Mouse (Mus musculus): ENCODE results near the gene March8. TPM values are rescaled to one million over a fixed set of nuclear protein-coding genes. Genes with fewer than 3 reads are reported as not detected.
A peak's percentile ranks its signal among the peaks of the same experiment; 100 is the strongest.

The March8 gene
- 25.2 and 31.9 TPM in 2 replicates for polyA plus RNA-seq (2014; fragmentation: Nextera tagmentation; extraction: Ambion mirVana)

DNA sequence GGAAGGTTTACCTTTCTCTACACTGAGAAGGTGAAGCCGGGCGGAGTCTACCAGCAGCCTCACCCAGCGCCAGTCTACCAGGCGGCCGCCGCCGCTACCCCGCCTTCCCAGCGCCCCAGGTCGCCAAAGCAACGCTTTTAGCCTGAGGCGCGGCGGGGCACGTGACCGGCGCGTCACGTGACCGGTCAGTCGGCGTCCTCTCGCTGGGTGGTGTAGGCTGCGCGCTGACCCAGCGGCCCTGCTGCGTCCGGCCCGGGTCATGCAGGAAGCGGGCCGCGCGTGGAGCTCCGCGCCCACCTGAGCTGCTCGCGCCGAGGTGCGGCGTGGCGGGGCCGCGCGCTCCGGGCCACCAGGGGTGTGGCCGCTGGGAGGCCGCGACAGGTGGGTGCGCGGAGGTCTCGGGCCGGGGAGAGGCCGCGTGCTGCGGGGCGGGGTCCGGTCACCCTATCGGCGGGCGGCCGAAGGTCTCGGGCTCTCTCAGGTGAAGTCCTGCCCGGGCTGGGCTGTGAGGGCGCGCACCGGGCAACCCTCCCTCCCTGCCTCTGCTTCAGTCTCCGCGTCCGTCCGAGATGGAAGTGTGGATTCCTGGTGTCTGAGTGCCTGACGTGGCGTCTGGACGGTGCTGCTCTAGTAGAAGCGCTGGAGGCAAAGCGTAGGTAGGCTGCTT, at the start of gene March8:
Gene March8 (plus strand): TSS at position 190 of the 667 bp plus-strand sequence.
- ATAC-seq (replicated peaks; ENCODE audit: insufficient number of reproducible peaks, low FRiP score, low TSS enrichment) = peak; percentile 99
- H3K9me3 ChIP-seq (replicated peaks; ENCODE audit: control insufficient read depth, low read length) = no peaks in the 10 kb centered on the region
- WGBS (ENCODE audit: insufficient replicate concordance) = 1% methylated on average over 54 of the region's 75 CpGs
- peak within 1 kb of the TSS; percentile 97 for H3K4me3 ChIP-seq (ENCODE audit: low read depth, low read length)
- H3K27ac ChIP-seq (ENCODE audit: low read depth, low read length) = 0 out of 2 replicates have a peak within 1 kb of the TSS, but pooled peaks have one; percentile 50
- H3K4me2 ChIP-seq = peak within 1 kb of the TSS; percentile 66
- H3K27me3 ChIP-seq (ENCODE audit: control insufficient read depth, insufficient read depth, low read length) = no peaks in the 10 kb centered on the region
- no peaks in the 10 kb centered on the region for H3K36me3 ChIP-seq (ENCODE audit: control insufficient read depth, insufficient read depth, low read length)
- no peaks in the 10 kb centered on the region for H3K4me1 ChIP-seq (ENCODE audit: control insufficient read depth, insufficient read depth, low read length)
- peak within 1 kb of the TSS; percentile 86 for H3K9ac ChIP-seq (ENCODE audit: low read depth, low read length)

DNA sequence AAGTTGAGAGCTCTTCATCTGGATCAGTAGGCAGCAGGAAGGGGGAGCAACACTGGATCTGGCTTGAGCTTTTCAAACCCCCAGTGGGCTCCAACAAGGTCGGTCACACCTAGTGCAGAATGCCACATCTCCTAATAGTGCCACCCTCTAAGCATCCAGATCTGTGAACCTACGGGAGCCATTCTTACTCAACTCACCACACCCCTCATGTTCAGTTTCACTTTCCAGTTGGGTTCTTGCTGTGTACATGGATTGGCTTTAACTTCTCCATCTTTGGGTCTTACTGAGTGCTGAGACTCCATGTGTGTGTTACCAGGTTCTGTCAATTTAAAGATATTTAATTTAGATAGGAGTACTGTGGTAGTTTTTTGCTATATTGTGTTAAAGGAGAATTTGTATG, 26.4 kb upstream of the March8 start:
- no peak overlapping the region for H3K9ac ChIP-seq (ENCODE audit: low read depth, low read length)
- WGBS (ENCODE audit: insufficient replicate concordance) = 91% methylated on average over 2 of the region's 2 CpGs

DNA sequence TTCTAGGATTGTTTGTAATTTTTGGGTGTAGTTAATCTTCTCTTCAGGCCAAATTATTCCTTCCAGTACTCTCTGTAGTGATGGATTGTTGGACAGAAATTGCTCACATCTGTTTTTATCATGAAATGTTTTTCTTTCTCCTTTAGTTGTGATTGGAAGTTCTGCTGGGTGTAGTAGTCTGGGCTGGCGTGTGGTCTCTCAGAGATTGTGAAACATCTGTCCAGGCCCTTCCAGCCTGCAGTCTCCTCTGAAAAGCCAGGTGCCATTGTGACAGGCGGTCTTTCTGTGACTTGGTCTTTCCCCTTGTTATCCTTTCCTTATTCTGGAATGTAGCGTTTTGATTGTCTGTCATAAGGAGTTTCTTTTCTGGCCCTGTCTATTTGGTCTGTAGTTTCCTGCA, 18.6 kb upstream of the March8 start:
- H3K4me3 ChIP-seq (ENCODE audit: low read depth, low read length) = no peak overlapping the region

More for the DNA sequence above, 26.4 kb upstream of the March8 start:
- no peak overlapping the region for H3K4me3 ChIP-seq (ENCODE audit: low read depth, low read length)
- no peak overlapping the region for H3K27ac ChIP-seq (ENCODE audit: low read depth, low read length)
- H3K27me3 ChIP-seq (ENCODE audit: control insufficient read depth, insufficient read depth, low read length) = no peaks in the 10 kb centered on the region
- no peaks in the 10 kb centered on the region for H3K4me1 ChIP-seq (ENCODE audit: control insufficient read depth, insufficient read depth, low read length)
- H3K9me3 ChIP-seq (replicated peaks; ENCODE audit: control insufficient read depth, low read length) = no peaks in the 10 kb centered on the region
- ATAC-seq (replicated peaks; ENCODE audit: insufficient number of reproducible peaks, low FRiP score, low TSS enrichment) = no peak
- H3K36me3 ChIP-seq (ENCODE audit: control insufficient read depth, insufficient read depth, low read length) = no peaks in the 10 kb centered on the region
- no peak overlapping the region for H3K4me2 ChIP-seq

DNA sequence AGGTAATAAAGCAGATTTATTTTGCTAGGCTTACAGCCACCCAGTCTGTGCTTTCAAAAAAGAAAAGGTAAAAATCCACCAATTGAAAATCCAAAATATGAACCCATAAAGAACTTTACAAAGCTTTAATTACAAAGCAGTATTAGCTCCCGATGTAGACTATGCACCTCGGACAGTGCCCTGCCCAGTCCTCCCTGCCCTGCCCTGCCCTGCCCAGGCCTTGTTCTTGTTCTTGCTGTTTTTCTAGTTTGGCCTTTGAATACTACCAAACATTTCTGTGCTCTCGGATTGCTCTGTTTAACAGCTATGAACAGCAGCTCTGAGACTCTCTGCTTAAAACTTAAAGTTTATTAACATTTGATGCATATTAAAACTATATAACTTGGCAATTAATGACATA, 11.2 kb upstream of the March8 start:
- 82% methylated on average over 3 of the region's 3 CpGs for WGBS (ENCODE audit: insufficient replicate concordance)
- Histone ChIP-seq H3K9ac (ENCODE audit: low read depth, low read length) (no peak overlapping the region), H3K9me3 (replicated peaks; ENCODE audit: control insufficient read depth, low read length) (no peaks in the 10 kb centered on the region), H3K27me3 (ENCODE audit: control insufficient read depth, insufficient read depth, low read length) (no peaks in the 10 kb centered on the region), H3K4me2 (no peak overlapping the region), H3K36me3 (ENCODE audit: control insufficient read depth, insufficient read depth, low read length) (no peaks in the 10 kb centered on the region), H3K4me3 (ENCODE audit: low read depth, low read length) (no peak overlapping the region), H3K4me1 (ENCODE audit: control insufficient read depth, insufficient read depth, low read length) (no peaks in the 10 kb centered on the region), H3K27ac (ENCODE audit: low read depth, low read length) (no peak overlapping the region)
- no peak for ATAC-seq (replicated peaks; ENCODE audit: insufficient number of reproducible peaks, low FRiP score, low TSS enrichment)

More for the DNA sequence above, 18.6 kb upstream of the March8 start:
- no peaks in the 10 kb centered on the region for H3K4me1 ChIP-seq (ENCODE audit: control insufficient read depth, insufficient read depth, low read length)
- H3K9ac ChIP-seq (ENCODE audit: low read depth, low read length) = no peak overlapping the region
- H3K36me3 ChIP-seq (ENCODE audit: control insufficient read depth, insufficient read depth, low read length) = no peaks in the 10 kb centered on the region
- no peak for ATAC-seq (replicated peaks; ENCODE audit: insufficient number of reproducible peaks, low FRiP score, low TSS enrichment)
- WGBS (ENCODE audit: insufficient replicate concordance) = 56% methylated on average over 3 of the region's 3 CpGs
- H3K9me3 ChIP-seq (replicated peaks; ENCODE audit: control insufficient read depth, low read length) = no peaks in the 10 kb centered on the region
- no peak overlapping the region for H3K4me2 ChIP-seq
- no peak overlapping the region for H3K27ac ChIP-seq (ENCODE audit: low read depth, low read length)
- no peaks in the 10 kb centered on the region for H3K27me3 ChIP-seq (ENCODE audit: control insufficient read depth, insufficient read depth, low read length)

DNA sequence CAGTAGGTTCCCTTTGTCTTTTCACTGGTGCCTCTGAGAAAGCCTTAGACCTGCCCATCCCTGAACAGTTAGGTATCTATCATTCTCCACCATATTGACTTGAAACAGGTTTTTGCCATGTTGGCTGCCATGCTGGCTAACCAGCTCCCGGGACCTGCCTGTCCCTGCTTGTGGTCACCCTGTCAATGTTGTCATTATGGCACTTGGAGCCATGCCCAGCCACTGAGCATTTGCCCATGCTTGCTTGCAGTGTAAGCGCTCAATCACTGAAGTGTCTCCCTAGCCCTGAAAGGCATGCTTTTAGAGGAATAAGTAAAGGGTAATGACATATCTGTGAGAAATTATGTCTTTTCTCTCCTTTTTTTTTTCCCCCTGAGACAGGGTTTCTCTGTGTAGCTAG, 6.4 kb upstream of the March8 start:
- no peak overlapping the region for H3K9ac ChIP-seq (ENCODE audit: low read depth, low read length)
- WGBS (ENCODE audit: insufficient replicate concordance) = 89% methylated on average over 2 of the region's 2 CpGs
- H3K4me3 ChIP-seq (ENCODE audit: low read depth, low read length) = no peak overlapping the region
- no peaks in the 10 kb centered on the region for H3K4me1 ChIP-seq (ENCODE audit: control insufficient read depth, insufficient read depth, low read length)
- H3K36me3 ChIP-seq (ENCODE audit: control insufficient read depth, insufficient read depth, low read length) = no peaks in the 10 kb centered on the region
- H3K9me3 ChIP-seq (replicated peaks; ENCODE audit: control insufficient read depth, low read length) = no peaks in the 10 kb centered on the region
- ATAC-seq (replicated peaks; ENCODE audit: insufficient number of reproducible peaks, low FRiP score, low TSS enrichment) = no peak
- H3K27me3 ChIP-seq (ENCODE audit: control insufficient read depth, insufficient read depth, low read length) = no peaks in the 10 kb centered on the region
- no peak overlapping the region for H3K27ac ChIP-seq (ENCODE audit: low read depth, low read length)
- H3K4me2 ChIP-seq = no peak overlapping the region

DNA sequence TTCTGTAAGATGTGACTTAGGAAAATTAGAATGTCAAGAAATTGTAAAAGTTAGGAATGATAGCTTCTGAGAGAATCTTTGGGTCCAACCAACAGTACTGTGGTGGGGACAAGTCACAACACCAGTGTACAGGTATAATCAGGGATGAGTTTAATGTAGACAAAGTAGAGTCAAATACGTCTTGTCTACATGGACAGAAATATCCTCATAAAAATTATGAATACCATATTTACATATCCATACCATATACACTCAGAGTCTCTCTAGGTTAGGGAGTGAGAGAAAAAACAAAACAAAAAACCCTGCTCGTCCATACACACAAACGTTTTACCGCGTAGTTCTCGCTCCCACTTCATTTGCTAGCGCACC, 374 bp upstream of the March8 start:
- Histone ChIP-seq H3K27me3 (ENCODE audit: control insufficient read depth, insufficient read depth, low read length) (no peaks in the 10 kb centered on the region), H3K4me1 (ENCODE audit: control insufficient read depth, insufficient read depth, low read length) (no peaks in the 10 kb centered on the region), H3K27ac (ENCODE audit: low read depth, low read length) (no peak overlapping the region), H3K4me2 (peak overlapping the region; percentile 66), H3K4me3 (ENCODE audit: low read depth, low read length) (peak overlapping the region; percentile 97), H3K9ac (ENCODE audit: low read depth, low read length) (no peak overlapping the region), H3K9me3 (replicated peaks; ENCODE audit: control insufficient read depth, low read length) (no peaks in the 10 kb centered on the region), H3K36me3 (ENCODE audit: control insufficient read depth, insufficient read depth, low read length) (no peaks in the 10 kb centered on the region)
- no peak for ATAC-seq (replicated peaks; ENCODE audit: insufficient number of reproducible peaks, low FRiP score, low TSS enrichment)
- 3% methylated on average over 7 of the region's 7 CpGs for WGBS (ENCODE audit: insufficient replicate concordance)

DNA sequence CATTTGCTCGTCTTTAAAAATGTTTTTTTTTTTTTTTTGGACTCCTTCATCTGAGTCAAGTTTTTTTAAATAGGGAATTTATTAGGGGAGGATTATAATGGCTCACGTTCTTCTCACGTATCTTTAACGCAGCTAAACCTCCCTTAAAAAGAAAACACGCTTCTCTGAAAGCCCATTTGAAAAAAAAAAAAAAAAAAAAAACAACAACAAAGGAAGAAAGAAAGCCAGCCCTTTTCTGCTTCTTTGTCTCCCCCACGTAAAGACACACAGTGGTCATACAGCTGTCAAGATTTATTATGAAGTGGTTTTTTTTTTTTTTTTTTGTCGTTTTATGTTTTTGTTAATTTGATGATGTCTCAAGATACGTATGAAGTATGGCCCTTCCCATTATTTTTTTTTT, 696 bp downstream of the March8 start:
- no peaks in the 10 kb centered on the region for H3K27me3 ChIP-seq (ENCODE audit: control insufficient read depth, insufficient read depth, low read length)
- H3K9me3 ChIP-seq (replicated peaks; ENCODE audit: control insufficient read depth, low read length) = no peaks in the 10 kb centered on the region
- no peak for ATAC-seq (replicated peaks; ENCODE audit: insufficient number of reproducible peaks, low FRiP score, low TSS enrichment)
- 0 out of 2 replicates have a peak overlapping the region, but pooled peaks have one; percentile 50 for H3K27ac ChIP-seq (ENCODE audit: low read depth, low read length)
- no peaks in the 10 kb centered on the region for H3K4me1 ChIP-seq (ENCODE audit: control insufficient read depth, insufficient read depth, low read length)
- no peaks in the 10 kb centered on the region for H3K36me3 ChIP-seq (ENCODE audit: control insufficient read depth, insufficient read depth, low read length)
- H3K4me3 ChIP-seq (ENCODE audit: low read depth, low read length) = peak overlapping the region; percentile 97
- H3K9ac ChIP-seq (ENCODE audit: low read depth, low read length) = peak overlapping the region; percentile 86
- peak overlapping the region; percentile 66 for H3K4me2 ChIP-seq
- 11% methylated on average over 8 of the region's 8 CpGs for WGBS (ENCODE audit: insufficient replicate concordance)

DNA sequence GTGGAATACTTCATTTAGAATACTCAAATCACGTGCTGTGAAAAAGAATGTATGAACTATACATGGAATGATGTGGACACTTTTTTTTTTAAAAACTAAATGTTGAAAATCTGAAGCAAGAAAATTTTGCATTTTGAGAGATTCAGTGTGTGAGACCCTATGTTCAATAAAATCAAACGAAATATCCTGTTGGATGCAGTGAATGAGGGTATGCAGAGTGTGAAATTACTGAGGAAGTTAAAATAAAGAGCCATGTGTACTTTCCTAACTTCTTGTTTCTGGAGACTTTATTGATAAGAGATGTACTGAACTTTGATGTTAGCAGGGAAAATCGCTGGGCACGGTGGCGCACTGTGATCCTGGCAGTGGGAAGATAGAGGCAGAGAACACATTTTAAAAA, 1.3 kb downstream of the March8 start:
- no peak for ATAC-seq (replicated peaks; ENCODE audit: insufficient number of reproducible peaks, low FRiP score, low TSS enrichment)
- H3K36me3 ChIP-seq (ENCODE audit: control insufficient read depth, insufficient read depth, low read length) = no peaks in the 10 kb centered on the region
- peak overlapping the region; percentile 66 for H3K4me2 ChIP-seq
- H3K4me1 ChIP-seq (ENCODE audit: control insufficient read depth, insufficient read depth, low read length) = no peaks in the 10 kb centered on the region
- no peaks in the 10 kb centered on the region for H3K27me3 ChIP-seq (ENCODE audit: control insufficient read depth, insufficient read depth, low read length)
- 76% methylated on average over 5 of the region's 5 CpGs for WGBS (ENCODE audit: insufficient replicate concordance)
- no peaks in the 10 kb centered on the region for H3K9me3 ChIP-seq (replicated peaks; ENCODE audit: control insufficient read depth, low read length)
- H3K9ac ChIP-seq (ENCODE audit: low read depth, low read length) = no peak overlapping the region
- H3K27ac ChIP-seq (ENCODE audit: low read depth, low read length) = no peak overlapping the region
- H3K4me3 ChIP-seq (ENCODE audit: low read depth, low read length) = peak overlapping the region; percentile 97; the same call in 1 of the 2 replicates

DNA sequence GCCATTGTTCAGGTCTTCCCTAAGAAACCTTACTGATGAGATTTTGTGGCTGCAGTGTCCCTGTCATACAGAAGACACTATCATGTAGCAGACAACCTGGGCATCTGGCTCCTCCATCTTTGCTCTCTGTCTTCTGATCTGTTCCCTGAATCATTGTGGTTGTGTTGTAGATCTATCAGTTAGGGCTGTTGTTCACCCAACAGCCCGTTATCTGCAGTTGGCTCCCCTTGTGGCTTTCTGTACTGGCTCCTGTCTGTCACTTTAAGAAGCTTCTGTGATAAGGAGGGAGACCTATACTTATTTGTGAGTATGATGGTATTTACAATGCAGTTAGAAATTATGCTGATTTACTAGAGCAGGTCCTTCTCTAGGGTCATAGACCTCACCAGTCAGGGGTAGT, 2.7 kb downstream of the March8 start:
- Histone ChIP-seq H3K9ac (ENCODE audit: low read depth, low read length) (no peak overlapping the region), H3K27me3 (ENCODE audit: control insufficient read depth, insufficient read depth, low read length) (no peaks in the 10 kb centered on the region), H3K4me3 (ENCODE audit: low read depth, low read length) (no peak overlapping the region), H3K36me3 (ENCODE audit: control insufficient read depth, insufficient read depth, low read length) (no peaks in the 10 kb centered on the region), H3K9me3 (replicated peaks; ENCODE audit: control insufficient read depth, low read length) (no peaks in the 10 kb centered on the region), H3K27ac (ENCODE audit: low read depth, low read length) (no peak overlapping the region), H3K4me2 (no peak overlapping the region), H3K4me1 (ENCODE audit: control insufficient read depth, insufficient read depth, low read length) (no peaks in the 10 kb centered on the region)
- ATAC-seq (replicated peaks; ENCODE audit: insufficient number of reproducible peaks, low FRiP score, low TSS enrichment) = no peak
- WGBS (ENCODE audit: insufficient replicate concordance) = 80% methylated on average over 1 of the region's 1 CpGs
